Mouse (Mus musculus) gastrocnemius, postnatal 25 days (tissue): ENCODE data around the gene Hoxd9. TPM values are rescaled to one million over a fixed set of nuclear protein-coding genes. Genes with fewer than 3 reads are reported as not detected.

ENCODE experiments used
- DNase-seq: peaks from one replicate; pipeline ENCODE4 v3.0.0; 2022
- total RNA-seq, 2 experiments: library from RNA; stranded (reverse); gene quantifications; 1 replicate in 1 of 2; 2 replicates in 1 of 2; pipeline ENCODE4 v1.2.3; 2021

Hoxd9 gene
- total RNA-seq, 2 experiments from 2014 or later, result 5.7 to 14.7 TPM

DNA sequence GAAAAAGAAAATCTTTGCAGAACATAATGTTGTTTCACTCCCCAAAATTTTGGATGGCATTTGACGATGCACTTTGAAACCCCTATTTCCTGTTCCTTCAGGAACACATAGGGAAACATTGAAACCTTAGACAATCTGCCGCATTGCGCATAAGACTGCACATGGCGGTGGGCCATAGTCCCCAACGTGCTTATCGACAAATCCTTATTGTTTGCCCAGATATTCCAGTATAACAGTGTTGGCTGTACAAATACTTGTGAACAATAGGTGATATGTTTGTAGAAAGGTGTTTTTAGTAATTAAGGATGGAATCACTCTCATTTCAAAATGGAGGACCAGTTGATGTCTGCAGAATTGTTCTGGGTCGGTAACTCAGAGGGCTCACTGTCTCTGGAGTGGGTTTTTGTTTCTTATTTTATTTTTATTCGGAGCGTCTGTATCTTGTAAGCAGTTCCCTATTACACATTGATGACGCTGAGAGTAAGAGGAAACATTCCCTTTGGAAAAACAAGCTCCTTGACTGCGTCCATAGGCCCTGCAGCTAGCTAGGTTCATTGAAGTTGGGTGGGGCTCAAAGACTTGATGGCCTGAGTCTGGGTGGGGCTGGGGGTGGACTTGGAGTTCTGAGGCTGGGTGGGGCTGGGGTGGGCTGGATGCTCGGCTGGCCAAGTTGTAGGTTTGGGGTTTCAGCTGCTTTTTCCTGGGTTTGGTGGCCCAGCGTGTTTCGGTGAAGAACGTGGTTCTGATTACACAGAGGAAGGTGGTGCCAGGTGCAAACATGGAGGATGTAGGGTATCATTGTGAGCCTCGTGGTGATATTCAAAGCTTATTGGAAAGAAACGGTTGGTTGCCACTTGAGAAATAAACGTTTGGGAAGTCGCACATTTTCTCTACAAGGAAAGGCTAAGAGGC lies 16.0 kb downstream of the Hoxd9 start:
- DNase-seq, result no peak

GRCm38 (mm10) chr2:74714156-74714789 lies 16.7 kb downstream of the Hoxd9 start:
- DNase-seq, result no peak

- no peak for DNase-seq
Observed at GRCm38 (mm10) chr2:74714881-74715280, 17.4 kb downstream of the Hoxd9 start.

DNA sequence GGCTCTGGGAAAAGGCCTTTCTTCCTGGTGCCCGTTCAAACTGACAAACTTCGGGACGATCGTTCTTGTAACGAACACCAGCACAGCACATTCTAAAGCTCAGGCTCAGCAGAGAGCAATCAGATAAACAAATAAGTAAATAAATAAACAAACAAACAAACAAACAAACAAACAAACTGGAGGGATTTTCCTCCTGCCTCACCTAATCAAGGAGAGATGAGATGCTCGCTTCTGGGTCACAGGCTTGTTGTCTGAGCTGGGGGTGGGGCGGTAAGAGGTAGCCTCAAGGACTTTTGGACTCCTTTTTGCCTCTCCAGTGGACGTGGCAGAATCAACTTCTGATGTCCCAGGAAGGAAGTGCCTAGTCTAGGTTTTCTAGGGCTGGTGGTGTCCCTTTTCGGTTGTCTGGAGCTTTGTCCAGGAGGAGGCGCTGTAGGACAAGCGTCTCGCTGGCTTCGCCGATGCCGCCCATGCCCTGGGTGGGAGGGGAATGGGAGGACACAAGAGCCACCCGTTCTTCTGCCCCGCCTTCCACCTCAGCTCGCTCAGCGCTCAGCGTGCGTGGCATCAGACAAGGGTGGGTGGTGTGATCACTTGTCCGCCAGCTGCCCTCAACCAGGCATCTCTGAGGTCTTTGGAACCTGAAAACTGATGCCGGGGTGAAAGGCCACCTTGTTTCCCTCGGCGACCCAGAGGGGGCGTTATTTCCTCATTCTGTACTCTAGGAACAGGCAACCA lies 18.1 kb downstream of the Hoxd9 start:
- DNase-seq, result peak; percentile 79

GRCm38 (mm10) chr2:74720384-74720783 lies 22.9 kb downstream of the Hoxd9 start:
- no peak for DNase-seq

DNA sequence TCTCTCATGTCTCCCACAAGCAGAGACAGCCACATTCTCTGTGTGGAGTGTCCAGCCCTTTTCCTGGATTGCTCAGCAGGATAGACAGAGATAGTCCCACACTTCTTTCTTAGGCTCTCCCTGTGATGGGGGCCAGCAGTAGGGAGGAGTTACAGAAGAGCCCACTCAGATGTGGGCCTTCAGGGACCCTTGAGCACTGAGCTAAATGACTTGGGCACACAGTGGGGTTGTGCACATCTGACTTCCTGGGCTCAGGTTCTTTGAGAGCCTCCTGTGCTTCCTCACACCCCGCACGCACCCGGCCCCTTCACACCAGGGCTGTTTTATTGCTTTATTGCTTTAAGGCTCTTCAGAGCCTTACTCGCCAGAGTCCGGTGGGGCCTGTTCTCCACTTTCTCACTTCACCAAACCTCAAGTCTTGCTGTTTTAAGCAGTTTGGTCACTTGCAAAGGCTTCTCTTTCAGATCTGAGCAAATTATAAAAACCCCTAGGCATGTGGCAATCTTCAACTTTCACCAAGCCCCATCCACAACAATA lies 23.5 kb downstream of the Hoxd9 start:
- no peak for DNase-seq

- no peak for DNase-seq
Observed at GRCm38 (mm10) chr2:74721882-74722281, 24.4 kb downstream of the Hoxd9 start.

DNA sequence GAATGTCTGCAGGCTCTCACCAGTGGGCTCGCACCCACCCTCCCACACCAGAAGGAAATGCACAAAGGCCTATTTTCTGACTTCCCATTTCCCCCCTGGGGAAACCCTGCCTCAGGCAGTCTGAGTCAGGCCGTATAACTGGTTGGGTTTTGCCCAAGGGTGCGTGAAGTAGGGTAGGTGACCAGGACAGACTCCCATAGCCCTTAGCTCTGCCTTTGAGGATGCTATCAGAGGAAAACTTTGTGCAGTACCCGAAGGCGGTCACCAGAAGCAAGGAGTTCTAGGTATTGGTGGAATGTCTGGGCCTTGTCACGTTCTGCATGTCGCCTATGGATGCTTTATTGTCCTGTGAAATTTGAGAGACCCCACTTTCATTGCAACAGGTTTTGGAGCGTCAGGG lies 25.4 kb downstream of the Hoxd9 start:
- no peak for DNase-seq

DNA sequence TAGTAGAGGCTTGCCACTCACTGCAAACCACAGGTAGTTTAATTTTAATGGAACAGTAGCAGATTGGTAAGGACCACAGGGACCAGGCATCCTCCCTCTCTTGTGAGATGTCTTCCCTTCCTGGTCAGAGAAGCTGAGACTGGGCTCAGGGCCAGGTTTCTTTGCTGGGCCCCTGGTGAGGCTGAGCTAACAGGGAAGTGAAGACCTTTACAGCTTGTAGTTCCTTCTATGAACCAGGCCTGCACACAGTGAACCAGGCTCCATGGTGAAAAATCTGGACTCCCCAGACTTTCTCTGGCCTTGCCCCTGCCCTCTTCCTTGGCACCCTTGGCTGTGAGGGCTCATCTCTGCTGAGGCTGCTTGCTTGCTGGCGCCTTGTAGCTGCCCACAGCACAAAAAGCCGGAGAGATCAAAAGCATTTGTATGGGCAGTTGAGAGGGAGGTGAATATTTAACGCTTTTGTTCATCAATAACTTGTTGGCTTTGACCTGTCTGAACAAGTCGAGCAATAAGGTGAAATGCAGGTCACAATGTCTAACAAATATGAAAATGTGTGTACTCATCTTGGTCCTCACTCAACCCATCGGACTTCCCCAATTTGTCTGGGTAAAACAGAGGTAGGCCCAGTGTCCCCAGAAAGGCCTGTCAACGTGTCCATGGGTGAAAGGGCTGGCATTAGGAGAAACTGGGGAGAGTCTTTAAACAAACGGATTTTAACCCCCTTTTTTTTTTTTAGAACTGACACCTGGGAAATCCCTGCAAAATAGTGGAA lies 26.9 kb downstream of the Hoxd9 start:
- no peak for DNase-seq

DNA sequence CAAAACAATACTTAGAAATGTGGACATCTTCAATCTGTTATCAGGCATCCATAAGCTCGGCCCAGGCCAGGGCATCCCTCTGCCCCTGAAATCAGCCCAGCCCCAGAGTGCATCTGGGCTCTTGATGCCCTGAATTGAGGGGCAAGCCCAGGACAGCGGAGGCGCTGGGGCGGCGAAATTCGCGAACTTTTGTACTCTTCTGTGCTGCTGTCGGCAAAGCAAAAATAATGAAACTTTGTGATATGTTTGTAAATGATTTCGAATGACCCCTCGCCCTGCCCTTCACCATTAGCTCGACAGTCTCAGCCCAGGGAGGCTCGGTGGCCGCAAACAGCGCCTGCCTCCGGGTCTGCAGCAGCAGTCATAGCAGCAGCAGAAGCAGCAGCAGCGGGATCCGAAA lies 27.6 kb downstream of the Hoxd9 start:
- no peak for DNase-seq

DNA sequence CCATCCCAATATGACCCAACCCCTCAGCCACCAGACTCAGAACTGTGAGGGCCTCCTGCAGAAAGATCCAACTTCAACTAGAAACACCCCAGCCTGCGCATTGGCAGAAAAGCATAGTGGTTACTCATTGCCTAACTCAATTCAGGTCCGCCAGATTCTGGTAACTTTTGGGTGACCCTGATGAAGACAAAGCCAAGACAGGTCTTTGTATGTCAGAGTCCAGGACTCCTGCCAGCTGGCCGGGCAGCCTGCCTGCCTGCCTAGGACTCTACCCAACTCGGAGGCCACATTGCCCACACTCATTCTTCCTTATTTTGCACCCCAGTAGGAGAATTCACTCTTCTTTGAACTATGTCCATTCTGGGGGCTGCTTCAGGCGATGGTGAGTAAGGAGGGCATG lies 29.0 kb downstream of the Hoxd9 start, which contains the start of gene Gm28230:
TSS of gene Gm28230 (plus strand) at position 178 of the 400 bp plus-strand sequence.
- DNase-seq, result no peak

DNA sequence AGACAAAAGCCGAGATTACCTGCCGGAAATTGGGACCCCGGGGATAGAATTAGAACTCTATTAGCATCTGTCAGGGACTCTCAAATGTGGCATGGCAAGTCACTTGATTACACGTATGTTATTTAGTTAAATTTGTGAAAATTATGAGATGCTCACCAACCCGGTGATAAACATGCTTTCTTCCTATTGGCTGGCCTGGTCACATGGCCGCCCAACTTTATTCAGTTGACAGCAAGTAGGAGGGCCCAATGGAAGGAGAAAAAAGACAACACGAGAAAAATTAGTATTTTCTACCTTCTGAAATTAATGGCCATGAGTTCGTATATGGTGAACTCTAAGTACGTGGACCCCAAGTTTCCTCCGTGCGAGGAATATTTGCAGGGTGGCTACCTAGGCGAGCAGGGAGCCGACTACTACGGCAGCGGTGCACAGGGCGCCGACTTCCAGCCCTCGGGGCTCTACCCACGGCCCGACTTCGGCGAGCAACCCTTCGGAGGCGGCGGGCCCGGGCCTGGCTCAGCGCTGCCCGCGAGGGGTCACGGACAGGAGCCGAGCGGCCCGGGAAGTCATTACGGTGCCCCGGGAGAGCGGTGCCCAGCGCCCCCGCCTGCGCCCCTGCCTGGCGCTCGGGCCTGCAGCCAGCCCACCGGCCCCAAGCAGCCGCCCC lies 29.6 kb downstream of the Hoxd9 start:
- no peak for DNase-seq

DNA sequence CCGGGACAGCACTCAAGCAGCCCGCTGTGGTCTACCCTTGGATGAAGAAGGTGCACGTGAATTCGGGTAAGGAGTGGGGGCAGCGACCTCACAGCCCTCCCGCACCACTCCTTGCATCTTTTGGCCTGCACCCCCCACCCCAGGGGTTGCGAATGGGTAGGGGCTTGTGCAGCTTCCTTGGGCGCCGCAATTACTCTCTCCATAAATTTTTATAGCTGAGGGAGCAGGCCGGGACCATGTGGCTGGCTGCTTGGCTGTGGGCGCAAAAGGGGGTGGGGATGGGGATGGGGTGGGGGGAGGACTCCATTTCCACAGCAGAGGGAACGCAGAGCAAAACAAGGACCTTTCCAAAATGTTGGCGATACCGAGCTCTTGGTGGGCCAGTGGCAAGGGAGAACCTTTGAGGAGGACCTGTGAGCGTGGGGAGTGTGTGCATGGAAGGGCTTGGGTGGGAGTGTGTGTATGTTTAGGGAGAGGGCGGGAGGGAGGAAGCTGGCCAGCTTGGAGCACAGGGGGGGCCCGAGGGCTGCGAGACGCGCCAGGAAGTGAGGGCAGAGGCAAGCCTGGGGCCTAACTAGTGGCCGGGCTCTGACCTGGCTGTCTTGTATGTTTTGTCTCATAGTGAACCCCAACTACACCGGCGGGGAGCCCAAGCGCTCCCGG lies 30.2 kb downstream of the Hoxd9 start:
- DNase-seq, result no peak

DNA sequence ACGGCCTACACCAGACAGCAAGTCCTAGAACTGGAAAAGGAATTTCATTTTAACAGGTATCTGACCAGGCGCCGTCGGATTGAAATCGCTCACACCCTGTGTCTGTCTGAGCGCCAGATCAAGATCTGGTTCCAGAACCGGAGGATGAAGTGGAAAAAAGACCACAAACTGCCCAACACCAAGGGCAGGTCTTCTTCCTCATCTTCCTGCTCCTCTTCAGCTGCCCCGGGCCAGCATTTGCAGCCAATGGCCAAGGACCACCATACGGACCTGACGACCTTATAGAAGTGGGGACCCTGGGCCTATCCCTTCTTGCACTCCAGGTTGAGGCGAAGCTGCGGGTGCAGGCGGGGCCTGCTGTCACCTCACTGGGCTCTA lies 30.8 kb downstream of the Hoxd9 start:
- DNase-seq, result no peak

DNA sequence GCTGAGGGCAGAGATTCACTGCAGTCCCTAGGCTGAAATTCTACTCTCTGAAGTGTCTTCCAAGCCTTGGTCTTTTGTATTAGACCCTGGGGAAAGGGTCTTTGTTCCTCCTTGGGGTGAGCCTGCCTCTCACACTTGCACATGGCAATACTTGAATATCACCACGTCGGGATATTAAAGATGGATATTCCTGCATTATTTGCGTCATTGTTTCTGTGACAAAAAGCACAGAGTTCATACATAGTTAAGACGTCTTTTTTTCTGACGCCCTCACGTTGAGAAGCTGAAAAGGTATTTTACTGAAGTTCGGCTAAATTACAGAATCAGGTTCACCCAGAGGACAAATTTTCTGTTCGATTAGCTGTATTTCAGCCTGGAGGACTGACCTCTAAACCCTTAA lies 32.8 kb downstream of the Hoxd9 start:
- no peak for DNase-seq

DNA sequence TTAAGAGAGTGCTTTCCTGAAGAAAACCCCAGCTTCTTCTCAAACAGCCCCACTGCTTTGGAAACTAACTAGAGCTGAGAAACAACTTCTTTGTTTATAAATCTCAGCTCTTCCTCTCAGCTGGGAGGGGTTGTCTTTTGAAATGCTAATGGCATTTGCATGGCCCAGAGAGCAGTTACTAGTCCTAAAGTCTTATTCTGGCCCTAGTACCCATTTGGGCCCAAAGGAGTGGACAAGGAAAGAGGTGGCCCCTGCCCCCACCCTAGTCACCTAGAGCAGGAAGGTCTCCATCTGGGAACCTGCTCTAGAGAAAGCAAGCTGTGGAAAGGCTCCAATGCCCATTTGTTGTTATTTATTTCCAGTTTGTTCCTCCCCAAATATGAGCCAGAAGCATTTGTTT lies 33.5 kb downstream of the Hoxd9 start:
- no peak for DNase-seq

- DNase-seq, result no peak
Observed at GRCm38 (mm10) chr2:74731799-74732512, 34.4 kb downstream of the Hoxd9 start.

DNA sequence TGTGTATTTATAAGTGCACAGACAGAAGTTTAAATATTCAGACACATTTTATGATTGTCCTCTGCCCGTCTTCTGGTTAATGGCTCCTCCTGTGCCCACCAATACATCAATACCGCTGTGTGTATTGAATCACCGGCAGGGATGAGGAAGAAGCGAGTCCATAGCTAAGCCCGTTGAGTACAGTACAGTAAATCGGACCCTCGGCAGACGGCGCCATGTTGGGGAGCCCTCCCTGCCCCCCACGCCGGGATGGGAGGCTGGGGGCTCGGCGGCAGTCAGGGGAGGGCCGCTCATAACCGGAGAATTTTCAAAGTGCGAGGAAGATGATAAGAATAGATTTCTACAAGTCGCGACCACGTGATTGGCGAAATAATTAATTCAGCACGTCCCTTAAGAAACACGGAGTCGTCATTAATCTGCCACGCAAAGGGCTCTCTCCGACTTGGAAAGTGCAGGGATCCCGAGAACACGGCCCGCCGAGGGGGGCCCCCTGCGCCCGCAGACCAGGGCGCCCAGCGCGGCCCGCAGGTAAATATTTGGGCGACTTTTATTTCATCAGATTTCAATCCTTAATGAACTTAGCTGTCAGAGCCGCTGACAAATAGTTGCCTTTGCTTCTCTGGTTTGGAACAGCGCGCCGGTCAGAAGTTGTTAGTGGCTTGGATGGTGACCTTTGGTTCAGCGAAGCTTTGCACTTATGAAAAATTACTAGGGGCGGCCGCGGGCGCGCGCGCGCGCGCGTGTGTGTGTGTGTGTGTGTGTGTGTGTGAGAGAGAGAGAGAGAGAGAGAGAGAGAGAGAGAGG lies 35.2 kb downstream of the Hoxd9 start:
- DNase-seq, result no peak

GRCm38 (mm10) chr2:74733317-74733661 lies 35.8 kb downstream of the Hoxd9 start:
- no peak for DNase-seq
